Mouse (Mus musculus): ENCODE data around the gene Yaf2.
"Not testable (repeated sequence)": the region's sequence is repeated elsewhere in the genome, so short reads cannot be mapped to it uniquely, and the experiment has no call there.

GRCm38 (mm10) chr15:93372525-93373119 lies 35.9 kb upstream of the Yaf2 start:
- not testable (repeated sequence) for TF ChIP-seq GATA1 (IDR thresholded peaks at IDR 0.05; ENCODE audit: borderline replicate concordance, low read length); FLI1 (IDR thresholded peaks at IDR 0.05; ENCODE audit: low read length)
